Mouse (Mus musculus) layer of hippocampus, postnatal 25 days (tissue): ENCODE results near the gene Ceacam19. TPM values are rescaled to one million over a fixed set of nuclear protein-coding genes. Genes with fewer than 3 reads are reported as not detected.
A peak's percentile ranks its signal among the peaks of the same experiment; 100 is the strongest.

Source experiments
- DNase-seq, 2 experiments: peaks; one replicate each; pipeline ENCODE4 v3.0.0; 2022; ENCODE audit warnings: mixed read lengths in 2 of 2, low spot score in 1 of 2; ENCODE audit errors: extremely low spot score in 1 of 2
- total RNA-seq, 2 experiments: library from RNA; stranded (reverse); gene quantifications; 2 replicates each; pipeline ENCODE4 v1.2.3; 2021

The Ceacam19 gene
- total RNA-seq, 2 experiments from 2014 or later, result not detected

- peak in 1 of 2 experiments; percentile 66 for DNase-seq
Observed at GRCm38 (mm10) chr7:19889881-19890280, 2.1 kb upstream of the Ceacam19 start.

GRCm38 (mm10) chr7:19880754-19881153, 7.0 kb downstream of the Ceacam19 start:
- no peak for DNase-seq

GRCm38 (mm10) chr7:19876781-19877425, 10.9 kb downstream of the Ceacam19 start:
- DNase-seq, result no peak

GRCm38 (mm10) chr7:19875948-19876682, 11.7 kb downstream of the Ceacam19 start:
- DNase-seq, result peak in 1 of 2 experiments; percentile 54

- no peak for DNase-seq
Observed at GRCm38 (mm10) chr7:19871943-19872601, 15.7 kb downstream of the Ceacam19 start.

- DNase-seq, result no peak
Observed at GRCm38 (mm10) chr7:19871137-19871621, 16.6 kb downstream of the Ceacam19 start.

- DNase-seq, result no peak
Observed at GRCm38 (mm10) chr7:19867751-19868399, 19.9 kb downstream of the Ceacam19 start.

- DNase-seq, result no peak
Observed at GRCm38 (mm10) chr7:19866490-19866889, 21.3 kb downstream of the Ceacam19 start.

GRCm38 (mm10) chr7:19865246-19866036, 22.3 kb downstream of the Ceacam19 start:
- DNase-seq, result no peak

- DNase-seq, result no peak
Observed at GRCm38 (mm10) chr7:19864241-19864640, 23.5 kb downstream of the Ceacam19 start.

- no peak for DNase-seq
Observed at GRCm38 (mm10) chr7:19861199-19861598, 26.6 kb downstream of the Ceacam19 start, which contains the start of gene Ceacam16. Gene Ceacam16, minus strand, starts transcription at chr7:19861299.

GRCm38 (mm10) chr7:19859740-19860139, 28.0 kb downstream of the Ceacam19 start:
- DNase-seq, result no peak

GRCm38 (mm10) chr7:19856283-19856682, 31.5 kb downstream of the Ceacam19 start:
- no peak for DNase-seq

- DNase-seq, result no peak
Observed at GRCm38 (mm10) chr7:19855663-19856062, 32.1 kb downstream of the Ceacam19 start.

- DNase-seq, result no peak
Observed at GRCm38 (mm10) chr7:19853526-19853925, 34.2 kb downstream of the Ceacam19 start.

- DNase-seq, result peak; percentile 27 to 40
Observed at GRCm38 (mm10) chr7:19851858-19852570, 35.8 kb downstream of the Ceacam19 start, which contains the start of gene Gm19345. Gene Gm19345, plus strand, starts transcription at chr7:19852003.

GRCm38 (mm10) chr7:19844521-19845171, 43.1 kb downstream of the Ceacam19 start:
- DNase-seq, result no peak

GRCm38 (mm10) chr7:19843561-19843960, 44.2 kb downstream of the Ceacam19 start:
- peak in 1 of 2 experiments; percentile 65 for DNase-seq
